Mouse (Mus musculus) natural killer cell, adult 2 months (primary cell): ENCODE results near the gene Rflnb.
"Not testable (repeated sequence)": the region's sequence is repeated elsewhere in the genome, so short reads cannot be mapped to it uniquely, and the experiment has no call there.

ENCODE experiments used
- DNase-seq, 2 experiments: peaks; one replicate each; pipeline ENCODE4 v3.0.0; 2022; ENCODE audit warnings: low spot score in 2 of 2

Rflnb gene

DNA sequence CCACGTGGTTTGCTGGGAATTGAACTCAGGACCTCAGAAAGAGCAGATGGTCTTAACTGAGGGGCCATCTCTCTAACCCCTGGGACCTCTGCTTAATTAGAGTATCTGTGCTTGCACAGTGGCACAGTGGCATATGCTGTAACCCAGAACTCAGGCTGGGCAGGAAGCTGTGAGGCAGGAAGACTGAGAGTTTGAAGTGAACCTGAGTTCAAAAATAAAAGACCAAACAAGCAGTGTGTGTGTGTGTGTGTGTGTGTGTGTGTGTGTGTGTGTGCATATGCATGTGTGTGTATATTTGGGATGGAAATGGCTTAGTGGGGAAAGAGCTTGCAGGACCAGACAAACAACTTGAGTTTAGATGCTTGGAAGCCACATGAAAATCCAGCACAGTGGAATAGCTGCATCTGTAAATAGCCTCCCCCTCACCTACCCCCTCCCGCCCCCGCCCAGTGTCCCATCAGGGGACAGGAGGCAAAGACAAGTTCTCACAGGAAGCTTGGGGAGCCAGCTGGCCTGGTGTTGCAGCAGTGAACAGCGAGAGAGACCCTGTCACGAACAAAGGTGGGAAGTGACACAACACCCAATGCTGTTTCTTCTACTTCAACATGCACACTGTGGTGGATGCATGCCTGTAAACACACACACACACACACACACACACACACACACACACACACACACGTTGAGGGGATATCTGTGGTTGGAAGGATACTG lies 10.2 kb upstream of the Rflnb start:
- DNase-seq, result no peak

DNA sequence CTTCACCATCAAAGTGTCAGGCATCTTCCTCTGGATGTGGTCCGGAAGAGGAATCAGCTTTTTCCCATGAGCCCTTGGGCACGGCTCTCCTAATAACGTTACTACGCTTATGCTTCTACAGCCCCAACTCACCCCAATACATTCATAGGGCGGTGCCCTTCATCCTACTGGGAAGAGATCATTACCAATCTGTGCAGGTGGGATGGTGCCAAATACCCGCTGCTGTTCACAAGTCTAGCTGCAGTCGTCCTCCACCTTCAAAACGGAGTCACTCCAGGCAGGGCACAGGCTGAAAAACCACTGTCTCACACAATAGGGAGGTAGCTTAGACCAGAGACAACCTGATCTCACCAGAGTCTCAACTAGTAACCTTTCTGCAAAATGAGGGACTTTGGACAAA lies 7.6 kb upstream of the Rflnb start:
- DNase-seq, result no peak

DNA sequence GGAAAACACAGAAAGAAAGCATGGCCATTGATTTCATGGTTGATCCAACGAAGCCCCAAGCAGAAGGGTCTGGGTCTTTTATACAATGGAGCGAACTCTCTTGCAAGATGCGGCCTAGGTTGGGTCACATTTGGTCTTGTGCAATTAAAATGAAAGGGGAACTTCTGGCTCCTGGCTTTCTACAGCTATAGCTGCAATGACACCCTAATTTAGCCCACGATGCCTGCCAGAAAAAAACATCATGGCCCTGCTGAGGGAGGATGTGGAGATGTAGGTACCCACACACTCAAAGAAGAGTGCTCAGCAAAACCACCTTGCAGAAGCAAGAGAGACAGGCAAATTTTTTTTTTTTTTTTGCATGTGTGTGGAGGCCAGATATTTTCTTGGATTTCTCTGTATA lies 6.3 kb upstream of the Rflnb start:
- no peak for DNase-seq

DNA sequence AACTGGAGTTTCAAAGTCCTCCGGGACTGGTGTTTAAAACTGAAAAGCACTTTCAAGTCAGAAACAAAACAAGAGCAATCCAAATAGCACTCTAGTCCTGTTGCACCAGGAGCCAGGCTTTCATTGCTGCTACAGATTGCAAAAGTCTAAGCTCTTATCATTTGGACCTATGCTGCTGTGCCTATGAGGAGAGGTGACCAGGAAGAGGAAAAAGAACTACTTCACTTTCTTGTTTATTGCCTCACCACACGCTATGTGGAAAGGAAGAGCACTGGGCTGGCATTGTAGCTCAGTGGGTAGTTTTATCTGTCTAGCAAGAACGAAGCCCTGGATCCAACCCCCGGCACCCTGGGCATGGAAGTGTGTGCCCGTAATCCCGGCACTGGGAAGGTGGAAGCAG lies 5.8 kb upstream of the Rflnb start:
- no peak for DNase-seq

DNA sequence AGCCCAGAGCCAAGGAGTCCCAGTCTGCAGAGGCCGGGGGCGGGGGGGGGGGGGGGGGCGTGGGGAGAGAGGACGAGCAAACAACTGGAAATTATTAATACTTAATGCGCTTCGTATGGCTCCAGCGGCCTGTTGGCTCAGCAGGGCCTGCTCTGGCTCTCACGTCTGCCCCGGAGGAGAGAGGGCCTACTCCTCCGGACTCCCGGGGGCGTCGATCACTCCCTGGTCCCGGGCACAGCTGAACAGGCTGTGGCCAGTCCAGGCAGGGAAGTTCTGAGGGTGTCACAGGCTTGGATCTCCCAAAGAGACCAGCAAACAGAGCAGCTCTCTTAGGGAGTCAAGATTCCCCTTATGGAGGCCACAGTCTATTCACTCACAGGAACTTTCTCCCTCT lies 487 bp upstream of the Rflnb start:
- no peak for DNase-seq

DNA sequence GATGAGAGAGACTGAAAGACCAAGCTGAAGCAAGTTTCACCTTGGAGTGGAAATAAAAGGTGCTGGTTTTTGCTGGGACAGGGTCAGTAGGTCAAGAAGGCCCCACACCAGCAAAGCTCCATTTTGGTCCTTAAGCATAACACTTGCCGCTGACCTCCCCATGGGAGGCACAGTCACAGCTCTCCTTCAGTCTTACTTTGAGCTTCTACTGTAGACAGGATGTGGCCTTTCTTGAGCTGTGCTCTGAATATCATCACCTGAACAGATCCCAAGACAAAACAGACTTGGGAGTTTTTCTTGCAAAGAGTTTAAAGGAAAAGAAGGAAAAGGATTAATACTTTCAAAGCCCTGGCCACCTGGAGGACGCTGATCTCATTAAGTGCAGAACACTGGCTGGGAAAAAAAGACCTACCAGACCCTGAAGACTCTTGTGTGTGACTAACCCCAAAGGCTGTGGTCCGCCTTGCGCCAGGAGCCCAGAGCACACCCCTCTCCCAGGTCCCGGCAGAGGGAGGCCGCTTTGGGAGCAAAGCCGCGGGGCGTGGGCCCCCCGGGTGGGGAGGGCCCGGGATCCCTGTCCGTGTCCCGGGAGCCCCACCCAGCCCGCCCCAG lies 949 bp downstream of the Rflnb start:
- DNase-seq, result no peak

DNA sequence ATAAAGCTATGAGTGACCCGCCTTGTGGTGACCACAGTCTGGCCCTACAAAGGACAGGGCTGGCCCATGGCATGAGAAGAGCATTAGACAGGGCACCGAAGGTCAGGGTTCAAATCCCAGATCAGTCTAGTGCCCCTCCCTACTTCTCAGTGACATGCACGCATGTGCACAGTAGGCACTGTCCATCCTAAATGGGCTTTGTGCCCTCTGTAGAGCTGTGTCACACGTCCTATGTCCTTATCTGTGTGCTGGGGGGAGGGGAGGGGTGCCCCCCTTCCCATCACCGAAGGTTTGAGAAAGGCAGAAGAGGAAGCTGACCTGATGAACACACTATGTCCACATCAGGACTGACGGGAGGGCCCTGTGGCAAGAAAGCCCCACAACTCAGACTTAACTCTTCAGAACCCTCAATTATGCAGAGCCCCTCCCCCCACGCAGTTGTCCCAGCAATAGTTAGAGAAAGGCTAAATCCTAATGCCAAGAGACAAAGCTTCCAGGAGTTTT lies 2.5 kb downstream of the Rflnb start:
- no peak for DNase-seq

DNA sequence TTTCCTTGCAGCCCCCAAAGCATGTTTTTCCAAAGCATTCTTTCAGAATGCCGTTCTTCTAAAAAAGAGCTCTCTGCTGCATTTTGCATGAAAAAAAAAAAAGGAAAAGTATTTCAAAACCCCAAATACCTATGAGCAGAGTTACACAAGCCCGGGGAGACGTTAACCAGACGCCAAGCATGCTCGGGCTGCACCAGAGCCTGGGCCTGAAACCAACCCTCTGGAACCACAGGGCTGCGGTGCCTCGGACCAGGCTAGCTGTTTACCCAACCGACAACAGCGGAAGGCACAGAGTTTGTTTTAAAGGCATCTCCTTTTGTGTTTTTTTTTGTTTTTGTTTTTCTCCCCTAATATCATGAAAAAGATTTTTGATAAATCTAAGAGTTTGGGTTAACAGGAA lies 6.7 kb downstream of the Rflnb start:
- no peak for DNase-seq

DNA sequence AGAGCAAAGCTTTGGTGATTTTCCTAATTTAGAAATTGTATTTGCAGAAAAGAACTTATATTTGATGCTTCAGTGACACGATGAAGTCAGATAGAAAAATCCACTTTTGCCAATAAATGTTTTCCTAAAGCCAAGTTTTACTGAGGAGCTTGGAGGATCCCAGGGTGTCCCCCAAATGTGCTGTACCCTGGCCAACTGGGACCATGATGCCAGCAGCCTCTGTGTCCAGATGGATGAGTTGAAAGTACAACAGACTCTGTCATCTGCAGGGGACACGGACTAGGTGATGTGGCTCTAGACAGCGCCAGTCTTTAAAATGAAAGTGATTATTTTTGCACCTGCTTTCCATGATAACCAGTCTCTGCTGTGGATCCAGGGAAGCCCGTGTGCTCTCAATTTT lies 7.7 kb downstream of the Rflnb start:
- DNase-seq, result no peak

DNA sequence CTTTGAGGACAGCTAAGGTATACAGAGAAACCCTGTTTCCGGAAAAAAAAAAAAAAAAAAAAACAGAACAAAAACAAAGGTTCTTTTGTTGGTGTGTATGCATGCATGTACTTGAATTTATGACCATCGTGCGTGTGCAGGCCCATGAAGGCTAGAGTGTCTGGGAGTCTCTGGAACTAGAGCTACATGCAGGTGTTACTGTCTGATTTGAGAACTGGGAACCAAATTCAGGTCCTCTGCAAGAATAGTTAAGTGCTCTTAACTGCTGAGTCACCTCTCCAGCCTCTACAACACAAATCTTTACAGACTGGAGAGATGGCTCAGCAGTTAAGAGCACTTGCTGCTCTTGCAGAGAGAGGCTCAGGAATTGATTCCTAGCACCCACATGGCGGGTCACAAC lies 11.8 kb downstream of the Rflnb start:
- no peak for DNase-seq

DNA sequence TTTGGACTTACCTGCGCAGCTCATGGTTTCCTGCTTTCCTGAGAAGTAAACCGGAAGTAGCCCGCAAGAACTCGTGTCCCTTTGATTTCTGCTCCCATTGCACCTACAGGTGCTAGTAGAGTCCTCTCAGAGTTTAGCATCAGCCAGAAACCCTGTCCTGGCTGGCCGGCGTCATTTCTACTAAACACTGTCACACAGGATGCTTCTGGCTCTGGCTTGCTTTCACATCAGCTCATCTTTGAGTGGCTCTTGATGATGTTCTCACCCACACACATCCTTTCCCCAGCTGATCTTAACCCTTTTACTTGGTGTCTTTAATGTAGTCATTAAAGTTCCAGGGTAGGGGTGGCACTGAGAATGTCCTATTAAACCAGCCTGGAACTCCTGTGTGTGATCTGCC lies 12.3 kb downstream of the Rflnb start:
- DNase-seq, result no peak

DNA sequence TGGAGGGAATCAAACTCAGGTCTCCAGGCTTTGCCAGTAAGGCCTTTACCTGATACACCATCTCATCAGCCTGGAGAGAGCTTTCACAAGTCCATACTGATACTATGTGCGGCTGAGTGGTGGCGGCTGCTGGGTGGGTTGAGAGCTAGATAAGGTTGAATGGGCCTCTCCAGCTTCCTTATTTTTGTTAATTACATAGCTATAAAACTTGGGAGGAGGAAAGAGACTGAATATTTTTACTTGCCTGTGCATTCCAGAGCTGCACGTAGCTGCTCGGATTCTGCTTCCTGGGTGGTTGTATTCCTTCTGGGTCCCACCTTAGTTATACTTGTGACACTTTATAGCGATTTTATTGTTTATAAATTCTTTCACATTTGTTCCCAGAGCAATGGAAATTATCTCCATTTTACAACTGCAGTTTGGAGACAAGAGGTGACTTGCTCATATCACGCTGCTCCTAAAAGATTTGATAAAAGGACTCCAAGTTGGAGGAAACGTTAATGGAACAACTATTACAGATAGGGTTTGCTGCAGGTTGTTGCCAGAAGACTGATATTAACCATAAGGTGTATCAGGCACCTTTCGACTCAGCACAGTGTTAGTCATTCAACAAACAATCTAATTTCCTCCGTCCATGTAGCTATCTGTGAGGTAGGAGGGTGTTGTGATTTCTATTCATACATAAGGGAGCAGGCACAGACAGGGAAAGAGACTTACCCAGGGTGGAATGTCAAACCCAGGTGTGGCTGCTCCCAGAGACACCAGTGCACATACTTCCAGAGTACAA lies 16.6 kb downstream of the Rflnb start:
- DNase-seq, result no peak

DNA sequence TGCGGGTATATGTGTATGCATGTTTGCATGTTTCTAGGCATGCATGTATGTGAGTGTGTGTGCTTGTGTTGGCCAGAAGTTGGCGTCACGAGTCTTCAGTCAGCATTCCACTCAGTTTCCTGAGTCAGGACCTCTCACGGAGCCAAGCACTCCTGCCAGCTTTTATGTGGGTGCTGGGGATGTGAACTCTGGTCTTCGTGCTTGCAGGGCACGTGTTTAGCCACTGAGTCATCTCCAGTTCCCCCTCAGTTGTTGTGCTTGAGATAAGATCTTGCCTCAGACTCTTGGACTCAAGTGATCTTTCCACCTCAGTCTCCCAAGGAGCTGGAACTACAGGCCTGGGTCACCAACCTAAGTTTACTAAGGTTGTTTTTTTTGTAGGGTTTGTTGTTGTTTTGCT lies 18.5 kb downstream of the Rflnb start:
- DNase-seq, result no peak

DNA sequence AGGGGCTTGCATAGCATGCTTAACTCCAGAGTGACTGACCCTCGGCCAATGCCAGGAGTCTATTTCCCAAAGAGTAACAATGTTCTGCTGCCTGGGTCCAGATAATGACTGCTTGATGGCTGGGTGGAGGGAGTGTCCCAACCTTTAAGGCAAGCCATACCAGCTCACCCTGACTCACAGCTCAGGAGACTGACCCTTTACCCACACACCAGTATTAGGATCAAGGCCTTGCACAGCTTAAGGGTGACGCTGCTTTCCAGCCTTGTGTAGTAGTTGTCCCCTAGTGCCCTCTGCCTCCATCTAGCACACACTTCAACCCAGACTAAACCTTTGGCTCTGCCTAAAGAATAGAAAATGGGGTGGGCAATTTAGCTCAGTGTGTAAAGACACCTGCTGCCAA lies 19.4 kb downstream of the Rflnb start:
- no peak for DNase-seq

DNA sequence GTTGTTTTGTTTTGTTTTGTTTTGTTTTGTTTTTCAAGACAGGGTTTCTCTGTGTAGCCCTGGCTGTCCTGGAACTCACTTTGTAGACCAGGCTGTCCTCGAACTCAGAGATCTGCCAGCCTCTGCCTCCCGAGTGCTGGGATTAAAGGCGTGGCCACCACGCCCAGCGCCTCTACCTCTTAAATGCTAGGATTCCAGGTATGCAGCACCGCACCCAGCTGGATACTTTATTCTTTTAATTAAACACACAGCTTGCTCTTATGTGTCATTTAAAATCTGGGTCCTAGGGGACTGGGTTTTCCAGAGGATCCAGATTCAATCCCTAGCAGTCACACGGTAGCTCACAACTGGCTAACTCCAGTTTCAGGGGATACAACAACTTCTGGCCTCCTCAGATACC lies 23.3 kb downstream of the Rflnb start:
- DNase-seq, result not testable (repeated sequence)

DNA sequence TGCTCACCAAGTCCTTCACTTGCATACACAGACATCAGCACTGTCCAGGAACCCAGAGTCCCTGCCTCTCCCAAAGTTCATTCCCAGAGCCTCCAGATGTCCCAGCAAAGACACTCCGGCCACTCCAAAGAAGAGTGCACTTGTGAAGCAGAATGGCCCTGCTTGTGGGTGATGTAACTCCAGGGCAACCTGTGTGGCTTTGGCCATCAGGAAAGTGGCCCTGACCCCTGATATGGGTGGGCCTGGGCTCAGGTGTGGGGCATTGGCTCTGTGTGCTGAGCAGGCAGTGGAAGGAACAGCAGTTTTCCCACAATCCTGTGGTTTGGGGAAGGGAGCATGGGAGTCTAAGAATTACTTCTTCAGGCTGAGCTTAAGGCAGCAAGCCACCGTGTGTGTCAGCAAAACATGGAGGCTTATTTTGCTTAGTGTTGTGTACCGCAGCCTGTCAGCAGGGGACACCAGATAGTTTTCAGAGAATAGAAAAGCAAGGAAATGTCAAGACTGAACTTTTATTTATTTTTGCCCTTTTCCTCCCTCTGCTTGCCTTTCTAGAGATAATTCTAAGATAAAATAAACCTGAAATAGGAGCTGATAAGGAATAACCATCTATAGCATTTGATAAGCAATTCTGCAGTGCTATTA lies 26.2 kb downstream of the Rflnb start:
- DNase-seq, result no peak

DNA sequence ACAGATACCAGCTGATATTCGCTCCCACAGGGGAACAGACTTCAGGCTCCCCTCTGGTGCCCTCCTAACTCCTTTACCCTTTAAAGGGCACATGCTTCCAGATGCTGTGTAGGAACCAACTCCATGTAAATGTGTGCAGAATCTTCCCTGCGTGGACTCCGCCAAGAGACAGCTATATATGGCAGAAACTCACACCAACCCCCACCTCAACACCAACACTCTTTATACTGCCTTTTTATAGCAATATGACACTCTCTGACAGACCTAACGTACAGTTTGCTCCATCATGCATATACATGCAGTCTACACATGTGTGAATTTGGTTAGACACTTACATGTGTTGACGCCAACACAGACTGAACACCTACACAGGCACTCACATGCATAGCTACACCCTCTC lies 26.9 kb downstream of the Rflnb start:
- no peak for DNase-seq

DNA sequence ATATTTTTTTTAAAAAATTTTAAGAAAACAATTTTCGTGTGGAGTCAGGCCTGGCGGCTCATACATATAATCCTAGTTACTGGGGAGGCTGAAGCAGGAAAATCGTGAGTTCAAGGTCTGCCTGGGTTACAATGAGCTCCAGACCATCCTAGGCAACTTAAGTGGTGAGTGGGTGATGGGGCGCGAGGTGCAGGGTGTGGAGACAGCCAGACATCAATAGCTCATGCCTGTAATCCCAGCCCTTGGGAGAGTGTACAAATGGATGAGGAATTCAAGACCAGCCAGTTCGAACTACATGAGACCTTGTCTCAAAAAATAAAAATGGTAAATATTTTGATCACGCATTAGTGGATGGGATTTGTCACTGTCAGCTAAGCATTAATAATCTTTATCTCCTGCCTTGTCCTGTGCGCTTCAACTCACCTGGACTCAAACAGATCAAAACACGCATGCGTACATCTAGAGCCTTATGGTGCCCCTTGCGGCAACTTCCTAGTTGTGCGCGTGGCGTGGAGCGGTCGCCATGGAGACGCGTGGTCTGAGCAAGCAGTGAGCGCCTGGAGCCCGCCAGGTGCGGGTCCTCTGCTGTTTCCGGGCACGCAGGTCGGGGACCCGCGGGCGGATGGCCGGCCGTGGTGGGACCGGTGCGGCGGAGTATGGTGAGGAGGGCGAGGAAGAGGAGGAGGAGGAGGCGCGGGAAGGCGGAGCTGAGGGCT lies 28.0 kb downstream of the Rflnb start, which contains the start of gene 1700016K19Rik:
TSS of gene 1700016K19Rik (plus strand) at position 473 of the 716 bp plus-strand sequence.
- DNase-seq, result peak; percentile 84 to 91

DNA sequence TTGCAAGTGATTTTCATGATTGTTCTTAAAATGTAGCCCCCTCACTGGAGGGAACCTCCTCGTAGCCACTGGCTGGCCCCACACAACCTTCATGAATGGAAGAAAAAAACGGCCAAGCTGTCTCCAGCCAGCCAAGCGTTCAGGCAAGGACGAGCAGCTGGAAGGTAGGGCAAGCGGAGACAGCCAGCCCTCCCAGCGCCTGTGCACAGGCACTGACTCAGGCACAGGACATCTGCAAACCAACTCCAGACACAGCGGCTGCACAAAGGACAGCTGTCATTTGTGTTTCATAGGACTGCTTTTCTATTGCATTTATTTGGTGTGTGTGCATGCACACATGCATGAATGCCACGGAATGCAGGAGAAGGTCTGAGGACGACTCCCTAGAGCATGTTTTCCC lies 33.2 kb downstream of the Rflnb start:
- DNase-seq, result no peak

DNA sequence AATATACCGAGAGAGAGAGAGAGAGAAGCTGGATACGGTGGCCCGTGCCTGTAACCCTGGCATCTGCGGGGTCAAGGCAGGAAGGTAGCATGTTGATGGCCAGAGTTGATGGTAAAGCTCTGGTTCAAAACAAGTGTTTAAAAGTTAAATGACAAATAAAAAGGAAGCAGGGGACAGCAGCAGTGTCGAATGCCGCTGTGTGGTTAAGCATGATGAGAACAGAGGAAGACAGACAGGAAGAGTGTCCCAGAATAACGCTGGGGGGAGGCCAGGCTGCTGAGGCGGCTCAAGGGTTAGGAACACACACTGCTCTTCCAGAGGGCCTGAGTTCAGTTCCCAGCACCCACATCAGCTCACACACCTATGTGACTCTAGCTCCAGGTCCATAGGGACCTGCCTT lies 35.1 kb downstream of the Rflnb start:
- no peak for DNase-seq

DNA sequence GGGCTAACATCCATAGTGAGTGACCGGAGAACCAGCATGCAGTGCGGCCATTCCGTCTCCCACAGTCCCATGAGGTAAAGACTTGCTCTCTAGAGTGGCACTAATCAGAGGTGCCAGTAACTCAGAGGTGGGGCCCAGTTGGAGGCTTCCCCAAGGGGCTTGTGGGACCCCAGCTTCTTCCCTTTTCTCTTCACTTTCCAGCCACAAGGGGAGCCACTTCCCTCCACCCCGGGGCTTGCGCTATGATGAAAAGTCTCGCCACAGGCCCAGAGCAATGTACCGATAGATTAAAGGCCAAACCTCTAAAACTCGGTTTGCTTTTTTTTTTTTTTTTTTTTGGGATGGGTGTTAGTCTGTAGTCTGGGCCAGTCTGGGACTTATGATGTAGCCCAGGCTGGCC lies 35.7 kb downstream of the Rflnb start:
- DNase-seq, result no peak
